Mouse (Mus musculus): ENCODE measurements around the gene Chga.

DNA sequence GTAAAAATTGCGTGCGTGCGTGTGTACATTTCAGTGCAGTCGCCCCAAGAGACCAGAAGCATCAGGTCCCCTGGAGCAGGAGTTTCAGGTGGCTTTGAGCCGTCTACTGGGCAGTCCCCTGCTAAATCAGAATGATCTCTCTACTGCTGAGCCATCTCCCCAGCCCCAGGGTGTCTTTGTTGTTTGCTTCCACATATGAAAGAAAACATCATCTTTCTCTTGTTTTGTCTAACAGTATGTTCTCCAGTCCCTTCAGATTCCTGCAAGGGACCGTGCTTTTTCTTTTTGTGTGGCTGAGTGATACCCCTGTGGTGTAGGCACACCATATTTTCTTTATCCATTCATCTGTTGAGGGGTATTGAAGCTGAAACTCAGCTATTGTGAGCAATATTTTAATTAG is 40.0 kb upstream of the Chga start:
- TF ChIP-seq CTCF (IDR thresholded peaks at IDR 0.05; ENCODE audit: insufficient read depth, low read length) (no peak), POLR2A (IDR thresholded peaks at IDR 0.05; ENCODE audit: borderline replicate concordance, extremely low read depth, low read depth, low read length) (no peak)

Measured in lung, adult 2 months (tissue).